Mouse (Mus musculus): ENCODE results near the gene Zglp1. TPM values are rescaled to one million over a fixed set of nuclear protein-coding genes. Genes with fewer than 3 reads are reported as not detected.

Gene Zglp1
- polyA plus RNA-seq, 1 experiment from 2014 or later: 0.81 TPM

GRCm38 (mm10) chr9:21022288-21022687, 44.6 kb downstream of the Zglp1 start:
- no peak for ATAC-seq
- Histone ChIP-seq H3K4me1 (no peaks in the 10 kb centered on the region), H3K9me3 (replicated peaks) (no peaks in the 10 kb centered on the region), H3K27ac (no peak overlapping the region), H3K4me3 (no peak overlapping the region), H3K27me3 (peaks cover 45% of the 10 kb centered on the region), H3K4me2 (no peak overlapping the region), H3K9ac (no peak overlapping the region), H3K36me3 (ENCODE audit: poor library complexity, severe bottlenecking) (no peaks in the 10 kb centered on the region)
- WGBS: 61% methylated on average over 6 of the region's 6 CpGs

DNA sequence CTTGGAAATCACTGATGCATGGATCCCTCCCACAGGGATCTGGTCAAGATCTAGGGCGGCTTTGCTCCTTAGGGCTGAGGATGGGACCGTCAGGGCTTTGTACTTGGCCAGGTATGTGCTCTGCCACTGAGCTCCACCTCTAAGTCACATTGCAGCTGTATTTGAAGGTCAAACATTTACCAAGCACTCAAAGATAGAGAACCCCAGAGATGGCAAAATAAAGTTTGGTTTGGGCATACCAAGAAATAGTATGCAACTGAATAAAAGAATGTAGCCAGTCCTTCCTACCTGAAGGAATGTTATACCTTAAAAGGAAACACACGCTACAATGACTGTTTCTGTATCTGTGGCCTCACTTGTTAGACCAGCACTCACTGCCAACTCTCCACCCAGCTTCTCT, 45.5 kb downstream of the Zglp1 start:
- no peak for ATAC-seq
- Histone ChIP-seq H3K9me3 (replicated peaks) (no peaks in the 10 kb centered on the region), H3K27me3 (peaks cover 45% of the 10 kb centered on the region), H3K27ac (no peak overlapping the region), H3K4me1 (no peaks in the 10 kb centered on the region), H3K4me2 (no peak overlapping the region), H3K9ac (no peak overlapping the region), H3K4me3 (no peak overlapping the region), H3K36me3 (ENCODE audit: poor library complexity, severe bottlenecking) (no peaks in the 10 kb centered on the region)
- 77% methylated on average over 3 of the region's 3 CpGs for WGBS

DNA sequence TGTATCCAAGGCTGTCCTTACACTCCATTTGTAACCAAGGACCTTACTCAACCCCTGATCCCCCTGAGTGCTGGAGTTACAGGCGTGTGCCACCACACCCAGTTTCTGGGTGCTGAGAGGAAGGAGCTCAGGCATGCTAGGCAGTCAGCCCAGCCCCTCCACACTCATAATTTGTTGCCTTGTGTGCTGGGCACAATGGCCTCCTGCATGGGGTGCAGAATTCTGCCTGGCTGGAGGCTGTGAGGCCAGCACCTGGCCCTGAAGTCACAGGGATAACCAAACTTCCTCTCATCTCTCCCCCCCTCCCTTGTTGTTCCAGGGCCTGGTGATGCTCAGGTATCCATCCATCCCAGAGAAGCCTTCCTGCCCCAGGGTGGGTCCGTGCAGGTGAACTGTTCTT, 48.3 kb downstream of the Zglp1 start:
- H3K27me3 ChIP-seq: peaks cover 62% of the 10 kb centered on the region
- H3K9me3 ChIP-seq (replicated peaks): no peaks in the 10 kb centered on the region
- no peak overlapping the region for H3K4me2 ChIP-seq
- no peak overlapping the region for H3K27ac ChIP-seq
- ATAC-seq: no peak
- H3K36me3 ChIP-seq (ENCODE audit: poor library complexity, severe bottlenecking): no peaks in the 10 kb centered on the region
- WGBS: 77% methylated on average over 2 of the region's 2 CpGs
- H3K4me3 ChIP-seq: no peak overlapping the region
- no peak overlapping the region for H3K9ac ChIP-seq
- H3K4me1 ChIP-seq: peaks cover 10% of the 10 kb centered on the region

DNA sequence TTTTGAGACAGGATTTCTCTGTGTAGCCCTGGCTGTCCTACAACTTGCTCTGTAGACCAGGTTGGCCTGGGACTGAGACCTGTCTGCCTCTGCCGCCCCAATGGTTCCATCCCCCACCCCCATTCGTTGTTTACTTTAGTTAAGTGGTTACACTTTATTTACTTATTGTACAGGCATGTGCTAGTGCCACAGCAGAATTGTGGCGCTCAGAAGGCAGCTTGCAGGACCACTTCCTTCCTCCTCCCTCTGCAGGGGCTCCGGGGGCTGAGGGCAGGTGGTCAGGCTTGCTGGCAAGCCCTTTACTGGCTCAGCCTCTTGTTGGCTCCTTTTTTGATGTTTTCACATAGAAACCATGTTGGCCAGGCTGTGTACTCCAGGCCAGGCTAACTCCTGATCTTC, 49.7 kb downstream of the Zglp1 start:
- peaks cover 73% of the 10 kb centered on the region for H3K27me3 ChIP-seq
- H3K9me3 ChIP-seq (replicated peaks): no peaks in the 10 kb centered on the region
- no peaks in the 10 kb centered on the region for H3K36me3 ChIP-seq (ENCODE audit: poor library complexity, severe bottlenecking)
- 45% methylated on average over 4 of the region's 4 CpGs for WGBS
- H3K4me3 ChIP-seq: no peak overlapping the region
- H3K9ac ChIP-seq: no peak overlapping the region
- no peak overlapping the region for H3K27ac ChIP-seq
- ATAC-seq: no peak
- H3K4me1 ChIP-seq: peaks cover 10% of the 10 kb centered on the region
- H3K4me2 ChIP-seq: no peak overlapping the region

DNA sequence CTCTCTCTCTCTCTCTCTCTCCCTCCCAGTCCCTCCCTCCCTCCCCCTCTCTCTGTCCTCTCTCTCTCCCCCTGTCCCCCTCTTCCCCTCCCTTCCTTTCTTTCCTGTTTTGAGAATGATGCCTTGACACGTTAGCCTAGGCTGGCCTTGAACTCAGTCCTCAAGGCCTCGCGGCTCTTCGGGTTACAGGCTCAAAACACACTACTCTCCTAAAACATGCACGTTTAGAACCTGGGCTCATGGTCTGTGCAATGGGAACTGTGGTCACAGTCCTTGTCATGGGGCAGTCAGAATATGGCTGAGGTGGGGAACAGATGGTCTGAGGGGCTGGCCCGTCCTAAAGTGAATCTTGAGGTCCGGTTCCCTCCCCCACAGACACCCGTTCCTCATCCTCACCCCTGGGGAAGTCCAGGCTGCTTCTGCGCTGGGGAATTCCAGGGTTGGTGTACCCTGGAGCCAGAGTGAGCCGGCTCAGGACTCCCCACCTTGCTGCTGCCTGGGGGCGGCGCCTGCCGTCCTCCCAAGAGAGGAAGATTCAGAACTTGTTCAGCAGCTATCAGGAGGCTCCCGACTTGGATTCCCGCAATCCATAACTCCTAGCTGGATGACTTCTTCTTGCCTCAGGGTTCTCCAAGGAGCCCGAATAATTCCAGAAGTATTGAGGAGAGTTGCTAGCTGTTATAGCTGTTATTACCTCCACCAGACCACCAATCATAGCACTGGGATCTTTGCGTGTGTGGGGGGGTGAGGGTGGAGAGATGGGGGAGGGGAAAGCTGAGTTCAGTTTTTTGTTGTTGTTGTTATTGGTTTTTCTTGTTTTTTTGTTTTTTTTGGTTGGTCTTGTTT, 50.3 kb downstream of the Zglp1 start:
- Histone ChIP-seq H3K27me3 (peaks cover 74% of the 10 kb centered on the region), H3K27ac (no peak overlapping the region)

DNA sequence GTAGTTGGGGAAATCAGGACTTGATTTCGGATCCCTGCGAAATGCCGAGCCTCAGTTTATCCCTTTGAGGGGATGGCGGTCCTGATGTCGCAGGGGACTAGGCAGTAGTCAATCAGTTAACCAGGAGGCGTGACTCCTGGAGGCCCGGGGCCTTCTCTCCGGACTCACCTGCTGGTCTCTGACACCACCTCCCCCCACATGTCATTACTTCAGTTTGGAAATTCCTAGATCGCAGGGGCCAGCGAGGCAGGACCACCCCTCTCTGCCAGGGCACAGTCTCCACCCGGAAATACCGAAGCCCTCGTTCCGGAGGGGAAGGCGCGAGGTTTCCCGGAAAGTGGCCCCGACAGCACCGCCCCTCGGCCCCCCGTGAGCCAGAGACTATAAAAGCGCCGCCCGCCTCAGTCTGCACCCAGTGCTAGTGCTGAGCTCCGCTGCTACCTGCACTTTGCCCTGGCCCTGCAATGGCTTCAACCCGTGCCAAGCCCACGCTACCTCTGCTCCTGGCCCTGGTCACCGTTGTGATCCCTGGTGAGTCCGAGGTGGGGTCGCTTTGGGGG, 51.2 kb downstream of the Zglp1 start, which contains the start of gene Icam1:
Gene Icam1, plus strand, starts transcription at position 415 of the 560 bp plus-strand sequence.
- peak within 1 kb of the TSS; percentile 40 for H3K4me2 ChIP-seq
- ATAC-seq: no peak
- no peaks in the 10 kb centered on the region for H3K9me3 ChIP-seq (replicated peaks)
- no peak within 1 kb of the TSS for H3K27ac ChIP-seq
- H3K36me3 ChIP-seq (ENCODE audit: poor library complexity, severe bottlenecking): no peaks in the 10 kb centered on the region
- peak within 1 kb of the TSS; percentile 49; the same call in 1 of the 2 replicates for H3K9ac ChIP-seq
- H3K4me3 ChIP-seq: peak within 1 kb of the TSS; percentile 15
- WGBS: under 1% methylated on average over 28 of the region's 30 CpGs
- peaks cover 74% of the 10 kb centered on the region for H3K27me3 ChIP-seq
- peaks cover 10% of the 10 kb centered on the region for H3K4me1 ChIP-seq

More for the DNA sequence above, 50.3 kb downstream of the Zglp1 start:
- peaks cover 10% of the 10 kb centered on the region for H3K4me1 ChIP-seq
- H3K4me3 ChIP-seq: peak overlapping the region; percentile 15
- WGBS: 5% methylated on average over 17 of the region's 17 CpGs
- H3K9me3 ChIP-seq (replicated peaks): no peaks in the 10 kb centered on the region
- H3K9ac ChIP-seq: no peak overlapping the region
- ATAC-seq: no peak
- H3K4me2 ChIP-seq: no peak overlapping the region
- no peaks in the 10 kb centered on the region for H3K36me3 ChIP-seq (ENCODE audit: poor library complexity, severe bottlenecking)

DNA sequence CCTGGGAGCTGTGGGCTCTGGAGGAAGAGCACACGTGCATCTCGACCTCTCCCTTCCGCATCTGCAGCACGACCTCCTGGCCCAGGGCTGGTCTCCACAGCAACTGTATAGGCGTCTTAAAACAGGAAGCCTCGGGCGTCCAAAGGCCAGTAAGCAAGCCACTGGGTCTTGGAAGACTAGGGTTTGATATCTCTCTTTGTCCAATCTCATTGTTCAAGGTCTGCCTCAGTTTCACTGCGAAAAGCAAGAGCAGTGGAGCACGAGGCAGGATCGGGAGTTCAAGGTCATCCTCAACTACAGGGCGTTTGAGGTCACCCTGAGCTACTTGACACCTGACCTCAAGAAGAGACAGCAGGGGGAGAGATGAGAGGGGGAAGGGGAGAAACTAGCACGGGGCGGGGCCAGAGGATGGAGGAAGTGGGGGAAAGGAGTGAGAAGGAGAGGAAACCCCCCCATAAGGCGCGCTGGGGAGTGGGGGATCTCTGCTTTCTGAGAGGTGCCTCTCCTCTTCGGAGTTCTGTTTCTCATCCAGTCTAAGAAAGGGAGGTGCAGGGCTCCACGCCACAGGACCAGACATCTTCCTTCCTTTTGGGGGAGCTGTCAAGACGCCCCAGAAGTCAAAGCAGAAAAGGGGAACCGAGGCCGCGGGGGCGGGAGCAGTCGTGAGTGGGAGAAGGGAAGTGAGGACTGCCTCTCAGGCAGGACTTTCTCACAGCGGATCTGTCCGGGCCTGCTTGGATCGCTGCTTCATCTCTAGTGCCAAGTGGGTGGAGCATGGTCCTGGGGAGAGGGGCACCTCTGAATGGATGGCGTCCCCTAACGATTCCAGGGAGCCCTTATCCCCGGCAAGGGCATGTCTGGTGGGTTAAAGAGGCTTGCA, 52.0 kb downstream of the Zglp1 start:
- H3K9me3 ChIP-seq (replicated peaks): no peaks in the 10 kb centered on the region
- peaks cover 72% of the 10 kb centered on the region for H3K27me3 ChIP-seq
- H3K36me3 ChIP-seq (ENCODE audit: poor library complexity, severe bottlenecking): no peaks in the 10 kb centered on the region
- peak overlapping the region; percentile 40 for H3K4me2 ChIP-seq
- peak overlapping the region; percentile 15 for H3K4me3 ChIP-seq
- H3K9ac ChIP-seq: peak overlapping the region; percentile 49; the same call in 1 of the 2 replicates
- 5% methylated on average over 29 of the region's 29 CpGs for WGBS
- peaks cover 10% of the 10 kb centered on the region for H3K4me1 ChIP-seq
- H3K27ac ChIP-seq: no peak overlapping the region
- ATAC-seq: no peak

MicroRNAs encoded within 50 kb of the gene (microRNA counts, 519-probe panel; counts per million panel counts)
- microRNA mmu-miR-1900: 4,023 counts per million, percentile 78 among the panel's probes with 10 or more counts

Small RNAs within 50 kb of the gene (microRNA-seq; reads per million reads assigned to microRNA genes)
- not detected for gene Mir1900
- gene Mir7082: 2.4 reads per million

Other genes with a start within 250 kb of the Zglp1 start
- not detected in 2 replicates for gene Rdh8, start 248.6 kb downstream of the Zglp1 start, polyA plus RNA-seq (2015; fragmentation: Nextera tagmentation; extraction: Ambion mirVana)
- 1.1 and 1.2 TPM in 2 replicates for gene A230050P20Rik, start 198.5 kb downstream of the Zglp1 start, polyA plus RNA-seq (2015; fragmentation: Nextera tagmentation; extraction: Ambion mirVana)
- 8.5 and 11.1 TPM in 2 replicates for gene Angptl6, start 187.4 kb downstream of the Zglp1 start, polyA plus RNA-seq (2015; fragmentation: Nextera tagmentation; extraction: Ambion mirVana)
- gene Ppan, start 178.9 kb downstream of the Zglp1 start, polyA plus RNA-seq (2015; fragmentation: Nextera tagmentation; extraction: Ambion mirVana): 57.7 and 65.2 TPM in 2 replicates
- 327 and 332 TPM in 2 replicates for gene Eif3g, start 168.5 kb downstream of the Zglp1 start, polyA plus RNA-seq (2015; fragmentation: Nextera tagmentation; extraction: Ambion mirVana)
- 92.4 and 103 TPM in 2 replicates for gene Dnmt1, start 107.2 kb downstream of the Zglp1 start, polyA plus RNA-seq (2015; fragmentation: Nextera tagmentation; extraction: Ambion mirVana)
- gene S1pr2, start 90.3 kb downstream of the Zglp1 start, polyA plus RNA-seq (2015; fragmentation: Nextera tagmentation; extraction: Ambion mirVana): 6.8 and 10.3 TPM in 2 replicates
- 115 and 124 TPM in 2 replicates for gene Mrpl4, start 64.4 kb downstream of the Zglp1 start, polyA plus RNA-seq (2015; fragmentation: Nextera tagmentation; extraction: Ambion mirVana)
- 2.4 and 2.8 TPM in 2 replicates for gene Icam1, start 51.1 kb downstream of the Zglp1 start, polyA plus RNA-seq (2015; fragmentation: Nextera tagmentation; extraction: Ambion mirVana)
- 0.17 and 0.37 TPM in 2 replicates for gene Icam4, start 37.7 kb downstream of the Zglp1 start, polyA plus RNA-seq (2015; fragmentation: Nextera tagmentation; extraction: Ambion mirVana)
- 0.19 and 0.45 TPM in 2 replicates for gene Icam5, start 35.0 kb downstream of the Zglp1 start, polyA plus RNA-seq (2015; fragmentation: Nextera tagmentation; extraction: Ambion mirVana)
- gene Gm49373, start 6.0 kb upstream of the Zglp1 start, polyA plus RNA-seq (2015; fragmentation: Nextera tagmentation; extraction: Ambion mirVana): 0.78 and 1.2 TPM in 2 replicates
- 46.0 and 51.9 TPM in 2 replicates for gene Fdx1l, start 6.5 kb upstream of the Zglp1 start, polyA plus RNA-seq (2015; fragmentation: Nextera tagmentation; extraction: Ambion mirVana)
- 1.5 and 2.1 TPM in 2 replicates for gene Gm38431, start 24.9 kb upstream of the Zglp1 start, polyA plus RNA-seq (2015; fragmentation: Nextera tagmentation; extraction: Ambion mirVana)
- 41.0 and 47.5 TPM in 2 replicates for gene Raver1, start 24.9 kb upstream of the Zglp1 start, polyA plus RNA-seq (2015; fragmentation: Nextera tagmentation; extraction: Ambion mirVana)
- 9.1 and 11.3 TPM in 2 replicates for gene Tyk2, start 64.2 kb upstream of the Zglp1 start, polyA plus RNA-seq (2015; fragmentation: Nextera tagmentation; extraction: Ambion mirVana)
- 229 and 232 TPM in 2 replicates for gene Cdc37, start 82.9 kb upstream of the Zglp1 start, polyA plus RNA-seq (2015; fragmentation: Nextera tagmentation; extraction: Ambion mirVana)
- gene Pde4a, start 98.6 kb upstream of the Zglp1 start, polyA plus RNA-seq (2015; fragmentation: Nextera tagmentation; extraction: Ambion mirVana): 15.7 TPM in 2 replicates
- gene Keap1, start 172.3 kb upstream of the Zglp1 start, polyA plus RNA-seq (2015; fragmentation: Nextera tagmentation; extraction: Ambion mirVana): 55.7 and 60.0 TPM in 2 replicates
- 0.37 and 0.55 TPM in 2 replicates for gene S1pr5, start 181.3 kb upstream of the Zglp1 start, polyA plus RNA-seq (2015; fragmentation: Nextera tagmentation; extraction: Ambion mirVana)
- gene Atg4d, start 198.2 kb upstream of the Zglp1 start, polyA plus RNA-seq (2015; fragmentation: Nextera tagmentation; extraction: Ambion mirVana): 60.2 and 60.3 TPM in 2 replicates
- gene Kri1, start 220.9 kb upstream of the Zglp1 start, polyA plus RNA-seq (2015; fragmentation: Nextera tagmentation; extraction: Ambion mirVana): 15.4 and 20.1 TPM in 2 replicates
- gene Cdkn2d, start 224.3 kb upstream of the Zglp1 start, polyA plus RNA-seq (2015; fragmentation: Nextera tagmentation; extraction: Ambion mirVana): 85.4 and 88.3 TPM in 2 replicates
- 0.39 and 0.52 TPM in 2 replicates for gene Ap1m2, start 245.2 kb upstream of the Zglp1 start, polyA plus RNA-seq (2015; fragmentation: Nextera tagmentation; extraction: Ambion mirVana)

Data from forebrain, embryonic 13.5 days (tissue).